Mouse (Mus musculus): ENCODE measurements around the gene Plekhm2.

Plekhm2 gene

DNA sequence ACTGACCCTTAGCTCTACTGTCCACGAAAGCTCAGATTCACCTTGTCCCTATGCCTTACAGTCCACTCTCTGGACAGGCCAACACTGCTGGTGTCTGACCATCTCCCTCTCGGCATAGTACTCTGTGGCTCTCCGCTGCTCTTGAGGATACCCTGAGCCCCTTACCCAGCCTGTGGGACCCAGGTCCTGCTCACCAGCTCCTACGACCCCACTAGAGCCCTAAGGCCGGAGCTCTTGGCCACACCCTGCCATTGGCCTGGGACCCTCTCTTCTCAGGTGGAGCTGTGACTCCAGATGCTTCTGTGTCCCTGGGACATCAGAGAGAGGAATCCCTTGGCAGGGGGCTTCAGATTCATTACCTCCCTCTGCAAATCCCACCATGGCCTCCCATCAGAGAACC, 59.3 kb downstream of the Plekhm2 start:
- DNase-seq (ENCODE audit: low read depth, low spot score), result no peak

DNA sequence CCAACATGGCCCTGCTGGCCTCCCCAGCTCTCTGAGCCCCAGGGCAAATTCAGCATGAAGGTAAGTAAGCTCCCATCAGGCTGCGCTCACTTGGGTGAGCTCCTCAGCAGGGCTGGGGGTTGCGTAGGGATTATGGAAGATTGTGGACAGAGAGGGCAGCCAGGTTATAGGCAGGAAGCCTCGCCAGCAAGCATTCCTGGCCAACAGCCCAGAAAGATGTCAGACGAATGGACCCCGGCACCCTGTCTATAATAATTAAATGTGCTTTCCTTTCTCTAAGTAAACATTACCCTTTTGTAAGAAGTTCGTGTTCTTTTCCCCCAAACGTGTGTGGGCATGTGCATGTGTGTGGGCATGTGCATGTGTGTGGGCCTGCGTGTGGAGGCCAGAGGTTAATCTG, 60.2 kb downstream of the Plekhm2 start:
- DNase-seq (ENCODE audit: low read depth, low spot score), result no peak

DNA sequence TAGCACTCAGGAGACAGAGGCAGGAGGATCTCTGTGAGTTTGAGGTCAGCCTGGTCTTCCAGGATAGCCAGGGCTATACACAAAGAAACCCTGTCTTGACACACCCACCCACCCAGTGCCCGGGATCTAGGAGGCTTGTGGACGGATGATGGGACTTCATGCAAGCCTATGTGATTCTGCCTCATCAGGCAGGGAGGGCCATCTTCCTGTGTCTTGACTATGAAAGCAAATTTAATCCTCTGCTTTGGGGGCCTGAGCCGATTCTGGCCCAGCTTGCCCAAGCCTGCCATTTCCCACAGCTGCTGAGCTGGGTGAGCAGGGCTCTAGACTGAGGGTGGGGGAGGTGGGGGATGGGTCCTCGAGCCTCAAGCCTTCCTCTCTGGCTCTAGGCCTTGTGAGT, 60.8 kb downstream of the Plekhm2 start:
- no peak for DNase-seq (ENCODE audit: low read depth, low spot score)

DNA sequence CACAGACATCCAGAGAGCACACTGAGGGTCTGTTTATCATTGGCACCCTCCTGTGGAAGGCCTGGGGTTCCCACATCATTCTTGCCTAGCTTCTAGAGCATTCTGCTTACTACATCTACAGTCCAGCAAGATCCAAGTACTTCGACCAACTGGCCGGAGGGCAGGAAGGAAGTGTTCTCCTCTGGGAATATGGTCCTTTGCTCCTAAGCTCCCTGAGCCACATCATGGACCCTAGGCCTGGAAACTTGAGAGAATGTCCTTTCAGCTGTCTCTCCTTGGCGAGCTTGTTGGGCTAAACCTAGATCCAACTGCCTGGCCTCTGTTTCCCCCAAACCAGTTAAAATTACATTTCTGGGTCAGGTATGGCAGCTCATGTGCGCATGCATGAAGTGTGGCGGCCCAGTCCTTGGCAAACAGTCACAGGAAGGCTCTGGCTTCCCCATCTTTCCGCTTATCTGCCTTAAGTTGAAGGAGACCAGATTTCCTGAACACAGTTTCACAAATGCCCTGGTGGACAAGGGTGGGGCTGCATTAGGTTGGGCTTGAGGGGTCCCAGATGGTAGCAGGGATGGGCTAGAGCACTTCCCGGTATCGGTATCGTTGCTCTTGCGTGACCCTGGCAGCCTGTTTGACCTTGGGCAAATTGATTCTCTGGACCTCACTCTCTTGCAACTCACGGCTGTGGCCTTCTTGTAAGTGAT, 62.0 kb downstream of the Plekhm2 start:
- DNase-seq (ENCODE audit: low read depth, low spot score), result no peak

DNA sequence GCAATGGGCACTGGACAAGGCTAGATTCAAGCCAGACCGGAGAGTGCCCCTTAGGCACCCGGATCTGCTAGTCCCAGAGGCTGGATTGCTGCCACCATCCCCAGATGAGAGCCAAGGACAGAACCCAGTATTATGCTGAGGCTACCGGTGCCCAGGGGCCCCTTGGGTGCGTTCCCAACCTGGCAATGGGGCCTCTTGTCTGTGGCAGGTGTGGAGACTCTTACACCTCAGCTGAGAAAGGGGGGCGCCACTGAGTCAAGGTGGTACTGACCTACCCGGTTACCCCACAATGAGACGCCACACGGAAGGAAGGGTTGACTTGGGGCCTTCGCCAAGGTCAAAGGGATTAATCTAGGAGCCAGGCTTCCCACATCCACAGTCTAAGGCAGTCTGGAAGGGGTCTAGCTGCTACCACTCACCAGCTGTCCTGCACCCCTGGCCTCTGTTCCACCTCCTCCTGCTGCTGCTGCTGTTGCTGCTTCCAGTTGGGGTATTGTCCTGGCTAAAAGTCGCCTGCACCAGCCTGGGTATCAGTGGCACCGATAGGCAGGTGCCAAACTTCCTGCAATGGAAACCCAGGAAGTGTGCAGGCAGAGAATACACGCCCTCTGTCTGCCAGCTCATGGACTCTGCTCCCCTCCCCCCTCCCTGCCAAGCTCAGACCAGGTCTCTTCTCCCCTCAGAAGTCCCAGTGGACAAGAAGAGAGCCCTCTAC, 63.4 kb downstream of the Plekhm2 start:
- no peak for DNase-seq (ENCODE audit: low read depth, low spot score)

DNA sequence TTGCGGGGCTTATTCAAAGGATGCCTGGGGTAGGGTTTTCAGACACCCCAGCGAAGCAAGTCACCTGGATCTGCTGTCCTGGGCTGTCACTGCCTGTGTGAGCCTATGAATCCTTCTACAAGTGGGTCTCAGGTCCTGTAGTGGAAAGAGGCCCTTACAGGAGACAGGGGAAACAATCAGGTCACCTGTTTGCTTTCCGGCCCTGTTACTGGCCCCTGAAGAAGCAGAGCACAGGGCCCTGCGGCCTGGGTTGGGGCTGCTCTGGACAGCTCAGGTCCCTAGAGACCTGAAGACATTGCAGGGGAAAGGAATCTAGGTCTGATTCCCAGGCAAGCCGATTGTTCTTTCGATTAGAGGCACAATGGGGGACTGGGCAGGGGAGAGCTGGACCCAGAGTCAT, 64.3 kb downstream of the Plekhm2 start:
- DNase-seq (ENCODE audit: low read depth, low spot score), result no peak

DNA sequence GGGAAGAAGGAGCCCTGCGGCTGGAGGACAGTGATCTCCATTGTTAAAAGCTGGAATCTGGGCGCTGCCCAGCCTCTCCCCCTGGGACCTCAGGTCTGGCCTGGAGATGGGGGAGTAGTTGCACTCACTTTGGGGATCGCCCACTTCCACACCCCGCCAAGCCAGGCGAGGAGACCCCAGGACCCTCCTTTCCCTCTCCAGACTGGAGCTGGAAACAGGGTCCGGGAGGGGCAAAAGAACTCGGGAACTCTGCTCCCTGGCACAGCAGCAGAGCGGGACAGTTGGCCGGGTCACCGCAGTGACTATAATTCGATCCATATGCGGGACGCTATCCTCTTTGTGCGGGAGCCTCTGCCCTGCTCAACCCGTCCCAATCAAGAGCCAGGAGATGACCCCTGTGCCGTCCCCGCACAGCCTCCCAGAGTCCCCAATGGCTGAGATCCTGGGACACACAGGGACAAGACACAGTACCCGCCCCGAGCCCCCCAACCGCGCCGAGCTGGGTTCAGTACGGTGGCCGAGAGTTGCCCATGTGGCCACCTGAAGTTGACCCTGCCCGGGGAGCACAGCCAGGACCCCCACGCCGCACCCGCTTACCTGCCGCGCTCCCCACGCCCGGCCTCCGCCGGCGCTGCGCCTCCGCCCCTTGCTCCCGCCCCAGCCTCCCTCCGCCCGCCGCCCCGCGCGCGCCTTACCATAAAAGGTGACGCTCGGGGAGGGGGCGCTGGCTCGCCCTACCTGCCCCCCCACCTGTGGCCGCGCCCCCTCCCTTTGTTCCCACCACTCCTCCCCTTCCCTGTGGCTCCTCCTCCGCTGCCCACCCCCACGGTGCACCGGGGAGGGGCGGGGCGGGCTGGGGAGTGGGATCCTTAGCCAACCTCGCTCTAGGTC, 65.2 kb downstream of the Plekhm2 start:
- DNase-seq (ENCODE audit: low read depth, low spot score), result no peak

DNA sequence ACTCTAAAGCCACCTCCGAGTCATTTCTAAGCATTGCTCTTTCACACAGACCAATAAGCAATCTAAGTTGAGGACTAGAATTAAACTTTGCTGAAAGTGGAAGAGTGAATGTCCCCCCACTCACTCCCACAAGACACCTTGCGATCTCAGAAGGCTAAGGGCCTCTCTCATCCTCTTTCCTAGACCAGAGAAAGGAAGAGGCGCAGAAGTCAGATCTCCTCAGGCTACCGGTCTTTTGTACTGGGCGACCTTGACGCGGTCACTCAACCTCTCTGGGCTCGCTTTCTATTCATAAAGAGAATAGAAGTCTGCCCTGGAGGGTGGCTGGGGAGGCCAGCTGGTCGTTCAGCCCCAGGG, 65.8 kb downstream of the Plekhm2 start:
- DNase-seq (ENCODE audit: low read depth, low spot score), result no peak

DNA sequence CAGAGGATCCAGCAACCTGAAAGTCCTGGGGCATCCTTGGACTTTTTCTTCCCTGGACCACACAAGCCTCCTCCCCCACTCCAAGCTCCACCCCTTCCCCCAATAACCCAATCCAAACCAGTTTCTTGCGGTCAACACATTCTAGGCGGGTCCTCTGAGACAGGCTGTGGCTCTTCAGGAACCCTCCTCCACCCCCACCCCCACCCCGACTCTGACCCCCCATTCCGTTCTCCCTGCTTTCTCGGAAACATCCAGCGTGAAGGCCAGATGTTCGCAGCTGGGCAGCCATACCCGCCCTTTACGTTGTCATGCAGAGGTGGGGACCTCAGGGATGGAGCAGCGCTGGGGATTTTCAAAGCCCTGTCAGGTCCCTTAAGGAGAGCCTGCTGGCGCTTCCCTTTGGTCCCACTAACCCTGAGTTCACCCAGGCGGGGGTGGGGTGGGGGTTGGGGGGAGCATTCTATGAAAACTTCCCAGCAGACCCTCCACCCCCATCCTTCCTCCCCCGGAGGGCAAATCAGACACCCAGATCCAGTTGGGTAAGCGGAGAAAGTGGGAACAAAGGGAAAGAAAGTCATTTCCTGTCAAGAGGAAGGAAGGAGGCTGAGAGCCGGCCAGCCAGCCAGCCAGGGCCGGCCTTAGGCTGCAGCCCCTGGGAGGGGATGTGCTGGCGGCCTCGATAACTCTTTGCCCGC, 66.4 kb downstream of the Plekhm2 start:
- no peak for DNase-seq (ENCODE audit: low read depth, low spot score)

DNA sequence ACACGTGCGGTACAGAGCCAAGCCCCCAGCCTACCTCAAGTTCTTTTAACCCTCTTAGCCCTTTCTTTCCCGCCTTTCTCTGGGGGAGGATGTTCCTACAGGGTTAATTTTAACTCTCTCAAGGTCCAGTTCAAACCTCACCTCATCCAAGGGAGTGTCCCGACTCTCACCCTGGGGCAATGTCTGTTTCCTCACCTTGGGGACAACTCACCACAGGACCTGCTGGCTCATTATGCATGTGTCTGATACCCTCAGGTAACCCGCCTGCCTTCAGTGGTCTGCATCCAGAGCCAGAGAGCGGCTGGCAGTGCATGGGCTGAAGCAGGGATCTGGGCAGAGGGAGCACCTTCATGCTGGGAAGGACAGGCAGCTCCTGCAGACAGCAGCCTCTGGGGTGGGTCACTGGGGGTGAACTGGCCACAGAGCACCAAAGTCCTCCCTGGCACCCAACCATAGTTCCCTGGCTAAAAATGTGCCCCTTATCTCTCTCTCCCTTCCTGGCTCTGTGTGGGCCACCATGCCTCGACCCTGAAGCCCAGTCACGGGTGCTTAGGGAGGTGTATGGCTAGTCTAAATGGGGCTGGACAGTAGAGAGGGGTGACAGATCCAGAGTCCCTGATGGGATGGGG, 67.9 kb downstream of the Plekhm2 start:
- no peak for DNase-seq (ENCODE audit: low read depth, low spot score)

DNA sequence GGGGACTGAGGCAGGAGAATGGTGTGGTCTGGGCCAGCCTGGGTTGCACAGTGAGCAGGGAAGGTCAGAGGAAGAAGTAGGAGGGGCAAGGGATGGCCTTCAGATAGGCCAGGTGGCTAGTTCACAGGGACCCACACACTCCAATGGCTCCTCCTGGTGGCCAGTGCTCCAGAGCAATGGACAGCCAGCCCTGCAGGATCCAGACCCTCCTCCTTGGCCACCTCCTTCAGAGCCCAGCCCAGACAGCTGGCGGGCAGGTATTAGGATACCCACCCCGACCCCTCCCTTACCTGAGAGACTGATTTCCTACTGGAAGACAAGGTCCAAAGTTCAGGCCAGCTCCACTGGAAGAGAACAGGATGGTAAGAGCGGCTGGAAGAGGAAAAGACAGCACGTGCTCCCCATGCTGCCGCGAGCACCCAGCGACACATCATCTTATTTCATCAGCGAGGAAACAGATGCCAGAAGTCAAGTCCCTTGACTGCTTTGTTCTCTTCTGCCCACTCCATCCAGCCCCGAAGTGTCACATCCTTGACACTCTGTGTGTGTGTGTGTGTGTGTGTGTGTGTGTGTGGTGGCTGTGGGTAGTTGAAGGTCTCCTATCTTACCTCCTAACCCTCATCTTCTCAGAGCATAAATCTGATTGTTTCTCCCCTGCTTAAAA, 69.0 kb downstream of the Plekhm2 start:
- DNase-seq (ENCODE audit: low read depth, low spot score), result no peak

DNA sequence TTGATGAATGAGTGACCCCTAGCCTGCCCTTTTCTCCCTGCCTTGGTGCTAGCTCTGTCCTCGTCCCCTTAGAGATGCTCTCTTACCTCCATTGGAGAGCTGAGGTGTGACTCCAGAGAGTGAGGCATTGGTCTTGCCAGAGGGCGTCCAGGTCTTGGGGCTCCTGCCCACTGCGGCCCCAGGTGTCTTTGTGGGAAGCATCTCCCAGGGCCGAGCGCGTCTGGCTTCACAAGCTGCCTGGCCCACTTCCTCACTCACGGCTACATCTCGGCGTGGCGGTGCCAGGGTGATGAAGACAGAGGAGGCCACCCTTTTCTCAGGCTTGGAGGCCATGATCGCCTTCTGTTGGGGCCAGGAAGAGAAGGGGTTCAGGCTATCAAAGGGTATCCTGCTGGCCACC, 69.6 kb downstream of the Plekhm2 start:
- DNase-seq (ENCODE audit: low read depth, low spot score), result no peak

DNA sequence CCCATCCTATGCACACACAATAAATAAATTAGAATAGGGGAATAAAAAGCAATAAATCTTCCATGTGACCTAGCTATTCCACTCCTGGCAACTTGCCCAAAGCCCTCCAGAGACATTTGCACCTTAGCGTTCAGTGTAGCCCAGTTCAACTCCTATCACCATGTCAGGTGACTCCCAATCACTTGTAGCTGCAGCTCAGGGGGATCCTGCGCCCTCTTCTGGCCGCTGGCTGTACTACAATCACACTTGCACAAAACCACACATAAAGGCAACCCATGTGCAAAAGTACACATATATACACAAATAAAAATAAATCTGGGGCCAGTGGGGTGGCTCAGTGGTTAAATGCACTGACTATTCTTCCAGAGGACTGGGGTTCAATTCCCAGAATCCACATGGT, 73.2 kb downstream of the Plekhm2 start:
- DNase-seq (ENCODE audit: low read depth, low spot score), result peak; percentile 65

DNA sequence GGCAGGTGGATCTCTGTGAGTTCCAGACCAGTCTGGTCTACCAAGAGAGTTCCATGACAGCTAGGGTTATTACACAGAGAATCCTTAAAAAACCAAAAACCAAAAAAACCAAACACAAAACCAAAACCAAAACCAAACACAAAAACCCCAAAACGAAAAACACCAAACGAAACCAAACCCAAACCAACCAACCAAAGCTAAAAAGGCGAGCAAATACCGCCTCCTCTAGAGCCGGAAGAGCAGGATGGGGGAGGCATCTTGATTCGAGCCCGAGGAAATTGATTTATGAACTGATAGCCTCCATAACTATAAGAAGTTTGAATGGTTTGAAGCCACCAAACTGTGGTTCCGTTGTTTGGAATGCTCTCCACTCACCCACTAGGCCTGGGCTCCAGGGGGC, 80.8 kb downstream of the Plekhm2 start:
- peak; percentile 47 for DNase-seq (ENCODE audit: low read depth, low spot score)

DNA sequence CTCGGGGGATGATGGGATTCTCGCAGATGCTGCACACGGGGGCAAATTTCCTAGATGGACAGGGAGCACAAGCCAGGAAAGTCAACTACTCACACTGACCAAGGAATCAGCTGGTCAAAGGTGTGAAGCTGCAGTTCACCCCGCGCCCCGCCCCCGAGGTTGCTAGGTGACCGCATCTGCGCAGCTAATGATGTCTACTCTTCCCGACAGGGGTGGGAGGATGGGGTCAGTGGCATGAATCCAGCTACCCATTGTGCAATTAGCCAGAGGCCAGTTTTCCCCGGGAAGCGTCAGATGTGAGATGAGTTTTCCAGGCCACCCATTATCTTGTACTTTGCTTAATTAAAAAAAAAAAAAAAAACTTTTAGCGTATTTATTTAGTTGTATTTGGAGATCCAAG, 83.6 kb downstream of the Plekhm2 start:
- no peak for DNase-seq (ENCODE audit: low read depth, low spot score)

DNA sequence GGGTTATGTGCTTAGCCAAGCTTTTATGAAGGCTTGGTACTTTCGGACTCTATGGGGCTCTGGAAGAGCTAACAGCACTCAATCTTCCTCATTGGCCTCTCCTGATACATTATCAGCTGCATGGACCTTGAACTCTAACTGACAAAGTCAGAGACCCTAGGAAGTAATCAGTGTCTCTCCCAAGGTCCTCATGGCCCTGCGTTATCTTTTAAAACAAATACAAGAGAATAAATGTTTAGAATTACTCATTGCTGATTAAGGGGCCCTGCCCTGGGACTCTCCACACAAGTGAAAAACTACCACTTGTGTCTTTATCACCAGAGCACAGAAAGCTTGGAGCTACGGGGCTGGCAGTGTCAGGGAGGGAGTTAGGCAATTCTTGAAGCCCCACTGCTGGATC, 85.9 kb downstream of the Plekhm2 start:
- DNase-seq (ENCODE audit: low read depth, low spot score), result no peak

DNA sequence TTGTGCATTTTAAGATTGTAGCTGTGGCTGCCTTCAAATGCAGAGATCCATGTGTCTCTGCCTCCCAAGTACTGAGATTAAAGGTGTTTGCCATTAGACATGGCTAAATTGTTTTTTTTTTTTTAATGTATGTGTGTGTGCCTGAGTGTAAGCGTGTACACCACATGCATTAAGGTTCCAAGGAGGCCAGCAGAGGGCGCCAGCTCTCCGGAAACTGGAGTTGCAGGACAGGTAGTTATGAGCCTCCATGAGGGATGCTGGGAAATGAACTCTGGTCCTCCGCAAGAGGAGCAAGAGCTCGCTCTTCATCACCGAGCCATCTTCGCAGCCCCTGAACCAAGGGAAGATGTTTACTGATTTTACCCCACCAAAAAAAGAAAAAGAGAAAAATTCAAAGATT, 87.8 kb downstream of the Plekhm2 start:
- peak; percentile 25 for DNase-seq (ENCODE audit: low read depth, low spot score)

DNA sequence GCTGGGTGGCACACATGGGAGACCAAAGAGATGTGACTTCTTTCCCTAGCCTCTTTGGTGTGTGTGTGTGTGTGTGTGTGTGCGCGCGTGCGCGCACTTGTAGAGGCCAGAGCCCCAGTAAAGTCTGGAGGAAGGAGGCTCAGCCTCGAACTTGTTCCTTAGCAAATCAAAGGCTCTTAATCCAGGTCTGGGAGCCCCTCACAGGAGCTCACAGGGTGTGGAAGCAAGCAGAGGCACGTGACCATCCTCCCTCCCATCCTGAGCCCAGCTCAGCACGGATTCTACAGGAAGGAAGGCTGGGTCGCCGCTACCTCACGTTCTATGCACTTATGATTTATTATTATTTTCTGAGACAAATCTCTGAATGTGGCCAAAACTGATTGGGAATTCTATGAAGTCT, 88.3 kb downstream of the Plekhm2 start:
- no peak for DNase-seq (ENCODE audit: low read depth, low spot score)

All from CD4-positive, CD25-positive, alpha-beta regulatory T cell, adult 2 months (primary cell).